Mouse (Mus musculus) CH12.LX (cell line): ENCODE data around the gene Alb. TPM values are rescaled to one million over a fixed set of nuclear protein-coding genes. Genes with fewer than 3 reads are reported as not detected.

ENCODE experiments used
- DNase-seq: peaks from one replicate; pipeline ENCODE4 v3.0.0-alpha.2; 2013; ENCODE audit errors: extremely low read depth
- H3K27ac ChIP-seq: 2 replicates; pipeline ENCODE4 v1.5.1; 2012; ENCODE audit warnings: low read depth, mild to moderate bottlenecking, control low read depth, moderate library complexity; ENCODE audit not compliant: insufficient read depth
- H3K27me3 ChIP-seq: replicated peaks from 2 replicates; pipeline ENCODE3; 2012; ENCODE audit warnings: inconsistent platforms
- H3K36me3 ChIP-seq, 2 experiments: replicated peaks in 1 of 2; 2 replicates each; pipeline versions ENCODE3 to v1.6.1; 2012; ENCODE audit warnings: inconsistent platforms in 1 of 2, low read length in 1 of 2, mild to moderate bottlenecking in 1 of 2, mixed read lengths in 1 of 2, moderate library complexity in 1 of 2; ENCODE audit not compliant: control insufficient read depth in 1 of 2, insufficient read depth in 1 of 2
- H3K4me1 ChIP-seq, 2 experiments: 2 replicates each; pipeline ENCODE4 v1.6.1; 2012; ENCODE audit warnings: inconsistent platforms in 1 of 2, moderate library complexity in 1 of 2; ENCODE audit not compliant: insufficient read depth in 2 of 2, control insufficient read depth in 1 of 2
- H3K4me2 ChIP-seq: 2 replicates; pipeline ENCODE4 v1.6.1; 2012; ENCODE audit warnings: low read depth, mild to moderate bottlenecking, control low read depth; ENCODE audit not compliant: poor library complexity, insufficient read depth, severe bottlenecking
- H3K4me3 ChIP-seq, 3 experiments: fragments of 150-350 bp in 1 of 3; sonication (generic) in 1 of 3; replicated peaks in 1 of 3; 2 replicates each; pipeline versions ENCODE3 to v1.5.1; 2011 to 2012; ENCODE audit warnings: low read depth in 2 of 3, low read length in 2 of 3, mild to moderate bottlenecking in 2 of 3, moderate library complexity in 2 of 3, control low read depth in 1 of 3, improper control_type of control experiment in 1 of 3, inconsistent platforms in 1 of 3, mixed read lengths in 1 of 3; ENCODE audit not compliant: poor library complexity in 1 of 3
- H3K79me2 ChIP-seq: replicated peaks from 2 replicates; pipeline ENCODE4 v1.6.1; 2012; ENCODE audit warnings: mild to moderate bottlenecking, moderate library complexity; ENCODE audit not compliant: control insufficient read depth, poor library complexity, insufficient read depth, severe bottlenecking; ENCODE audit errors: extremely low read depth
- H3K9ac ChIP-seq: 2 replicates; pipeline ENCODE4 v1.6.1; 2012; ENCODE audit warnings: low read depth, mild to moderate bottlenecking, control low read depth, moderate library complexity; ENCODE audit not compliant: insufficient read depth
- H3K9me3 ChIP-seq: replicated peaks from 2 replicates; pipeline ENCODE3; 2012; ENCODE audit warnings: low read length, inconsistent platforms, mixed read lengths
- BHLHE40 ChIP-seq: IDR thresholded peaks from 2 replicates; pipeline ENCODE4 v1.6.1; 2011; ENCODE audit warnings: mild to moderate bottlenecking, low read depth, low read length, improper control_type of control experiment
- CHD2 ChIP-seq: IDR thresholded peaks from 2 replicates; pipeline ENCODE4 v1.6.1; 2011; ENCODE audit warnings: low read length, improper control_type of control experiment
- E2F4 ChIP-seq: IDR thresholded peaks from 2 replicates; pipeline ENCODE4 v1.6.1; 2011; ENCODE audit warnings: low read depth, low read length, improper control_type of control experiment; ENCODE audit not compliant: insufficient replicate concordance
- ELF1 ChIP-seq: IDR thresholded peaks from 2 replicates; pipeline ENCODE4 v1.6.1; 2014; ENCODE audit warnings: low read depth, mild to moderate bottlenecking, inconsistent platforms, low read length, improper control_type of control experiment
- EP300 ChIP-seq: IDR thresholded peaks from 2 replicates; pipeline ENCODE4 v1.6.1; 2011; ENCODE audit warnings: low read length, improper control_type of control experiment
- GABPA ChIP-seq: IDR thresholded peaks from 2 replicates; pipeline ENCODE4 v1.6.1; 2012; ENCODE audit warnings: low read depth, low read length, improper control_type of control experiment, inconsistent platforms; ENCODE audit not compliant: insufficient replicate concordance
- HCFC1 ChIP-seq: IDR thresholded peaks from 2 replicates; pipeline ENCODE4 v1.6.1; 2012; ENCODE audit warnings: low read depth, mild to moderate bottlenecking, inconsistent platforms, low read length, improper control_type of control experiment
- IRF4 ChIP-seq: IDR thresholded peaks from 2 replicates; pipeline ENCODE4 v1.6.1; 2014; ENCODE audit warnings: low read depth, mild to moderate bottlenecking, inconsistent platforms, low read length, improper control_type of control experiment
- JUN ChIP-seq: IDR thresholded peaks from 2 replicates; pipeline ENCODE4 v1.6.1; 2011; ENCODE audit warnings: low read depth, mild to moderate bottlenecking, low read length, improper control_type of control experiment, moderate library complexity; ENCODE audit not compliant: insufficient read depth
- JUND ChIP-seq: conservative IDR thresholded peaks from 2 replicates; pipeline ENCODE4 v1.6.1; 2011; ENCODE audit warnings: low read depth, low read length, improper control_type of control experiment
- KAT2A ChIP-seq: IDR thresholded peaks from 2 replicates; pipeline ENCODE4 v1.6.1; 2012; ENCODE audit warnings: low read length, improper control_type of control experiment, inconsistent platforms; ENCODE audit not compliant: insufficient replicate concordance
- MAX ChIP-seq: IDR thresholded peaks from 2 replicates; pipeline ENCODE4 v1.6.1; 2011; ENCODE audit warnings: low read length, improper control_type of control experiment
- MYC ChIP-seq: IDR thresholded peaks from 2 replicates; pipeline ENCODE4 v1.6.1; 2011; ENCODE audit warnings: low read depth, mild to moderate bottlenecking, improper control_type of control experiment, low read length
- NRF1 ChIP-seq: IDR thresholded peaks from 2 replicates; pipeline ENCODE4 v1.6.1; 2014; ENCODE audit warnings: low read depth, mild to moderate bottlenecking, inconsistent platforms, low read length, improper control_type of control experiment, moderate library complexity
- POLR2A ChIP-seq: IDR thresholded peaks from 2 replicates; pipeline ENCODE4 v1.6.1; 2011; ENCODE audit warnings: low read depth, mild to moderate bottlenecking, improper control_type of control experiment, low read length
- POLR2AphosphoS2 ChIP-seq: IDR thresholded peaks from 2 replicates; pipeline ENCODE4 v1.6.1; 2011; ENCODE audit warnings: low read depth, low read length, improper control_type of control experiment
- SIN3A ChIP-seq: IDR thresholded peaks from 2 replicates; pipeline ENCODE4 v1.6.1; 2012; ENCODE audit warnings: low read length, improper control_type of control experiment, inconsistent platforms
- SMC3 ChIP-seq: IDR thresholded peaks from 2 replicates; pipeline ENCODE4 v1.6.1; 2011; ENCODE audit warnings: low read depth, low read length, improper control_type of control experiment
- TBP ChIP-seq: conservative IDR thresholded peaks from 2 replicates; pipeline ENCODE4 v1.6.1; 2011; ENCODE audit warnings: low read depth, low read length, improper control_type of control experiment
- UBTF ChIP-seq: IDR thresholded peaks from 2 replicates; pipeline ENCODE4 v1.6.1; 2012; ENCODE audit warnings: low read depth, mild to moderate bottlenecking, inconsistent platforms, low read length, improper control_type of control experiment, moderate library complexity
- ZKSCAN1 ChIP-seq: IDR thresholded peaks from 2 replicates; pipeline ENCODE4 v1.6.1; 2012; ENCODE audit warnings: low read depth, inconsistent platforms, low read length, improper control_type of control experiment, borderline replicate concordance
- ZMIZ1 ChIP-seq: IDR thresholded peaks from 2 replicates; pipeline ENCODE4 v1.6.1; 2012; ENCODE audit warnings: low read depth, mild to moderate bottlenecking, inconsistent platforms, low read length, improper control_type of control experiment
- dilution Hi-C: fragments of 300-500 bp; cut with MboI; formaldehyde crosslinking; loops from 2 replicates; pipeline ENCODE4 v1.14.3; 2020; ENCODE audit warnings: low sequenced_read_pairs; ENCODE audit not compliant: extremely low pct_unique_long_range_greater_than_20kb, extremely low pct_ligation_motif_present
- in situ Hi-C: fragments of 300-500 bp; cut with MboI; formaldehyde crosslinking; loops from 3 replicates; pipeline ENCODE4 v1.14.3; 2019; ENCODE audit warnings: low sequenced_read_pairs, low pct_ligation_motif_present, low pct_unique_long_range_greater_than_20kb, mixed read lengths
- polyA plus RNA-seq: library from polyadenylated mRNA; unstranded; fragments of >175 nt; gene quantifications from 2 replicates; pipeline ENCODE4 v1.2.1, GENCODE M21; 2012; ENCODE audit warnings: low read depth; ENCODE audit not compliant: insufficient read length
- total RNA-seq, 2 experiments: library from RNA; depleted of rRNA; stranded (reverse); fragments of 300-350 nt in 1 of 2; fragments of >200 nt in 1 of 2; gene quantifications; 2 replicates each; pipeline ENCODE4 v1.2.3; 2012 to 2014

The Alb gene
- total and polyA plus RNA-seq, 3 experiments: 0.40 TPM; not detected in 2

GRCm38 (mm10) chr5:90447577-90447976 lies 13.1 kb upstream of the Alb start:
- no peak overlapping the region for H3K27ac ChIP-seq

GRCm38 (mm10) chr5:90449961-90450360 lies 10.7 kb upstream of the Alb start:
- no peaks in the 10 kb centered on the region for H3K4me1 ChIP-seq
- in situ Hi-C loops: no loop called here
- TF ChIP-seq ELF1 (no peak), MAX (no peak), E2F4 (no peak), TBP (no peak), IRF4 (no peak), JUN (no peak), UBTF (no peak), EP300 (no peak), SMC3 (no peak), NRF1 (no peak), JUND (no peak), POLR2A (no peak), BHLHE40 (no peak), GABPA (no peak), SIN3A (no peak), KAT2A (no peak), ZMIZ1 (no peak), CHD2 (no peak), MYC (no peak), POLR2AphosphoS2 (no peak)
- dilution Hi-C loops: no loop called here
- no peak overlapping the region for H3K27ac ChIP-seq
- no peak overlapping the region for H3K4me3 ChIP-seq
- no peaks in the 10 kb centered on the region for H3K79me2 ChIP-seq
- H3K9ac ChIP-seq: no peak overlapping the region
- H3K36me3 ChIP-seq: no peaks in the 10 kb centered on the region
- H3K4me2 ChIP-seq: no peak overlapping the region
- DNase-seq: no peak
- no peaks in the 10 kb centered on the region for H3K9me3 ChIP-seq
- no peaks in the 10 kb centered on the region for H3K27me3 ChIP-seq

More at GRCm38 (mm10) chr5:90447577-90447976, 13.1 kb upstream of the Alb start:
- H3K79me2 ChIP-seq: no peaks in the 10 kb centered on the region
- no peak overlapping the region for H3K9ac ChIP-seq
- no peak for DNase-seq
- no peaks in the 10 kb centered on the region for H3K27me3 ChIP-seq
- H3K4me3 ChIP-seq: no peak overlapping the region
- no peaks in the 10 kb centered on the region for H3K36me3 ChIP-seq
- TF ChIP-seq IRF4 (no peak), MYC (no peak), HCFC1 (no peak), UBTF (no peak), ZKSCAN1 (no peak), CHD2 (no peak)
- dilution Hi-C loops (no loop called here), in situ Hi-C loops (no loop called here)
- H3K4me2 ChIP-seq: no peak overlapping the region
- H3K9me3 ChIP-seq: no peaks in the 10 kb centered on the region
- H3K4me1 ChIP-seq: no peaks in the 10 kb centered on the region
